Mouse (Mus musculus): ENCODE measurements around the gene Uggt2. TPM values are rescaled to one million over a fixed set of nuclear protein-coding genes. Genes with fewer than 3 reads are reported as not detected.

The Uggt2 gene
- polyA plus RNA-seq, 1 experiment, result not detected

DNA sequence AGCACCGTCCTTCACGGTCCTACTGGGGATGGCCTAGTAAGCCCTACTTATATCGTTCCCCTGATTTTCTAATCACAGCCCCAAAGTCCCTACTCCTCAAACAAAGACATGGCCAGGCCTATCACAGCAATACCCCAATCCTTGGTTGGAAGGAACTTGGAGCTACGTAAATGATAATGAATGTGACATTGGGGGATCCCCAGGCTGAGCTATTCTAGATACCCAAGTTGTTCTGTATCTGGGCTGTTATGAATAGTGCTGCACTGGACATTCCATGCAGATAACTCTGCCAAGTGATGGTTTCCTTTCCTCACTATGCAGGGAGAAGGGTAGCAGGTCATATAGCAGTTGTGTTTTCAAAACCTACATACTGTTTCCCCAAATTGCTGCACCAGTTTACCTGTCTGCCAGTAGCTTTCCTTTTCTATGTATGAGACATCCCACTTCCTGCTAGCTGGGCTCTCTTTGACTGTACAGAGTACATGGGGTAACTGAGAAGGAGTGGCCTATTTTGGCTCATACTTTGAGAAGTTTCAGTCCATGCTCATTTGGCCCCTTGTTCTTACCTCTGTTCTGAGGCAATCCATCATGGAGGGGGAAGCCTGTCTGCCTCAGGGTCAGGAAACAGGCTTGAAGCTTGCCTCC is 133.8 kb downstream of the Uggt2 start:
- Histone ChIP-seq H3K4me3 (replicated peaks) (no peak overlapping the region), H3K27me3 (replicated peaks) (no peaks in the 10 kb centered on the region), H3K4me1 (no peaks in the 10 kb centered on the region), H3K9me3 (no peaks in the 10 kb centered on the region), H3K36me3 (replicated peaks; ENCODE audit: low read length) (peaks cover 85% of the 10 kb centered on the region)
- TF ChIP-seq GATA1 (IDR thresholded peaks at IDR 0.05; ENCODE audit: borderline replicate concordance, low read length) (no peak), FLI1 (IDR thresholded peaks at IDR 0.05; ENCODE audit: low read length) (no peak)

DNA sequence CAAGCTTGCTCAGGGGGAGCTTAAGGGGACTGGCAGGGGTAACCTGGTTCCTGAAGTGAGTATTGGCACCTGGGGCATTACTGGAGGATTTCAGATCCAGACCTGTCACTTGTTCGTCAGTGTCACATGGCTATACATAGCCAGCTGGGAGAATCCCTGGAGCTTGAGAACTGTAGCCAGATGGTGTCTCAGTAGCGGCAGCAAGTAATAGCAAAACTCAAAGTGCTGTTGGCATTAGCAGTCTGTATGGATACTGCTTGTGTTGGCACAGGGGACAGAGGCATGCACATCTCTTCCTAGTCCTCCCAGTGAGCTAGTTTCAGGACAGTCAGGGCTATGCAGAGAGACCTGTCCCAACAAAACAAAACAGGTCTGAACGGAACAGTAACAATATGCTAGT is 141.2 kb downstream of the Uggt2 start:
- Histone ChIP-seq H3K27me3 (replicated peaks) (no peaks in the 10 kb centered on the region), H3K36me3 (replicated peaks; ENCODE audit: low read length) (peaks cover 92% of the 10 kb centered on the region), H3K4me1 (no peaks in the 10 kb centered on the region), H3K9me3 (no peaks in the 10 kb centered on the region), H3K4me3 (replicated peaks) (no peak overlapping the region)
- TF ChIP-seq FLI1 (IDR thresholded peaks at IDR 0.05; ENCODE audit: low read length), result no peak
- no peak for TF ChIP-seq GATA1 (IDR thresholded peaks at IDR 0.05; ENCODE audit: borderline replicate concordance, low read length)

DNA sequence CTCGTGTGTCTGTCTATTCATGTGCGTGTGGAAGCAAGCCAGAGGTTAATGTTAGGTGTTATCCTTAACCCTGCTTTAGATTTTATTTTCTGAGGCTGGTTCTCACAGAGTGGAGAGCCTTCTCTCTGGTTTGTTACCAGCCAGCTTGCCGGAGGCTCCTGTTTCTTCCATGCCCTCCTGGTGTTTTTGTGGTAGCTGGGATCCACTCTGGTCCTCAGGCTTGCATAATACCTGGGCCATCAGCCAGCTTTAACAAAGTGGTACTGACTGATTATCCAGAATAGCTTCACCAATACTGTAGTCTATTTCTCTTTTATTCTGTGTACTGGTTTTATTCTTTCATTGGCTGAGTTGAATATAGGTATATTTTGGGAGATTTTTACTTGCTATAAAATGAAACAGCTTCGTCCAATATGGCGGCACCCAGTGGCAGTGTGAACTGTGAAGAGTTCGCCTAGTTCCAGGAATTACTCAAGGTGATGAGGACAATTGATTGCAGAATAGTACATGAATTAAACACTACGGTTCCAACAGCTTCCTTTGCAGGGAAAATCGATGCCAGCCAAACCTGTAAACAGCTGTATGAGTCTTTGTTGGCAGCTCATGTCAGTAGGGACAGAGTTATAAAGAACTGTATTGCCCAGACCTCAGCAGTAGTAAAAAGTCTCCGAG is 147.2 kb downstream of the Uggt2 start:
- Histone ChIP-seq H3K36me3 (replicated peaks; ENCODE audit: low read length) (peaks cover 56% of the 10 kb centered on the region), H3K4me3 (replicated peaks) (no peak overlapping the region), H3K4me1 (peaks cover 17% of the 10 kb centered on the region), H3K9me3 (no peaks in the 10 kb centered on the region), H3K27me3 (replicated peaks) (no peaks in the 10 kb centered on the region)
- TF ChIP-seq GATA1 (IDR thresholded peaks at IDR 0.05; ENCODE audit: borderline replicate concordance, low read length) (no peak), FLI1 (IDR thresholded peaks at IDR 0.05; ENCODE audit: low read length) (no peak)

DNA sequence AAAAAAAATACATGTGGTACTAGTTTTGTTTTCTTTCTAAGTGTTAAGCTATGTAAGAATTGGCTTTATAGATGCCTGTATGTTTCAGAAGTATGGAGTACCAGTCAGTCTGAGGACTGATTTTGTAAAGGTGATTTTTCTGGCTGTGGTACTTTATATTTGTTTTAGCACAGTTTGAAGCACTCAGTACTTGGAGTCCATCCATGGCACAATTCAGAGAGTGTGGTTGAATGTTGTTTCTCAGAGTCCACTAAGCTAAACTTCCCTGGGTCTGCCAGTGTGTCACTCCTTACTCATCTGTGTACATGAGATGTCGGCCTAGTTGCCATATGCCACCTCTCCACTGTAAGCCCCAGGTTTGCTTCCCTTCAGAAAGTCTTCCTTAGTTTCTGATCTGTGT is 150.4 kb downstream of the Uggt2 start:
- H3K4me1 ChIP-seq, result peaks cover 42% of the 10 kb centered on the region
- TF ChIP-seq FLI1 (IDR thresholded peaks at IDR 0.05; ENCODE audit: low read length) (no peak), GATA1 (IDR thresholded peaks at IDR 0.05; ENCODE audit: borderline replicate concordance, low read length) (no peak)
- no peak overlapping the region for H3K4me3 ChIP-seq (replicated peaks)
- no peaks in the 10 kb centered on the region for H3K9me3 ChIP-seq
- H3K36me3 ChIP-seq (replicated peaks; ENCODE audit: low read length), result peaks cover 31% of the 10 kb centered on the region
- no peaks in the 10 kb centered on the region for H3K27me3 ChIP-seq (replicated peaks)

DNA sequence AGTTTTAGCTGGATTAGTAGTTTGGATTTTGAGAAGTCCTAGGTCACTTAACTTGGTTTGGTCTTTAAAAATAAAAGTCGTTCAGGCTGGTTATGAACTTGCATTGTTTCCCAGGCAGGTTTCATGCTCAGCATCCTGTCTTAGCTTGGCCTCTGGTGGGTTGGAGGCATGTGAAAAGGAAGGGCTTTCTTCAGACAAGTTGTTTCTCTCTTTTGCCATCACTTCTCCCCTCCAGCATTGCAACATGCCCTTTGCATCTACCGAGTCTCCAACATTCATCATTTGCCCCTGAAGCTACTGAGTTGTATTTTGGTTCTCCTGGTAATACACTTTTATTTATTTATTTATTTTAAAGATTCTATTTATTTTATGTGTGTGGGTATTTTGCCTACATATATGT is 154.5 kb downstream of the Uggt2 start:
- peaks cover 62% of the 10 kb centered on the region for H3K4me1 ChIP-seq
- H3K4me3 ChIP-seq (replicated peaks), result no peak overlapping the region
- no peak for TF ChIP-seq GATA1 (IDR thresholded peaks at IDR 0.05; ENCODE audit: borderline replicate concordance, low read length)
- TF ChIP-seq FLI1 (IDR thresholded peaks at IDR 0.05; ENCODE audit: low read length), result no peak
- H3K9me3 ChIP-seq, result no peaks in the 10 kb centered on the region
- no peaks in the 10 kb centered on the region for H3K27me3 ChIP-seq (replicated peaks)
- H3K36me3 ChIP-seq (replicated peaks; ENCODE audit: low read length), result peaks cover 16% of the 10 kb centered on the region

DNA sequence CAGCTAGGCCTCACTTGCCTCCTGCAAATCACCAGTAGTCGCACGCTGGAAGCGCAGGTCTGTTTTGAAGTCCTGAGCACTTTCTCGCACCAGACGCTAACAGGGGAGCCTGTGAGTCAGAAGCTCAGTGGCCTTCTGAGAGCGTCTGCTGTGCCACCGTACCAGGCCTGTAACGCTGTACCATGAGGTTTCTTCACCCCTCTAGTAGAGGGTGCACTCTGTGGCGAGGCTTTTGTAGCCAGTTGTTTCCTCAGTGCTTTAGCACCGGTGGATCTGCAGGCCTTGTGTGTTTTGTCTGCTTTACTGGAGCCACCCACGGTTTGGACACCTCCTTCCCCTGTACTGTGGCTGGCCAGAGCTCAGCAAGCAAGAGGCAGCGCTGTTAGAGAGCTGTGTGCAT is 157.2 kb downstream of the Uggt2 start:
- peaks cover 16% of the 10 kb centered on the region for H3K36me3 ChIP-seq (replicated peaks; ENCODE audit: low read length)
- TF ChIP-seq FLI1 (IDR thresholded peaks at IDR 0.05; ENCODE audit: low read length) (no peak), GATA1 (IDR thresholded peaks at IDR 0.05; ENCODE audit: borderline replicate concordance, low read length) (no peak)
- no peaks in the 10 kb centered on the region for H3K9me3 ChIP-seq
- H3K4me1 ChIP-seq, result peaks cover 63% of the 10 kb centered on the region
- H3K27me3 ChIP-seq (replicated peaks), result no peaks in the 10 kb centered on the region
- no peak overlapping the region for H3K4me3 ChIP-seq (replicated peaks)

DNA sequence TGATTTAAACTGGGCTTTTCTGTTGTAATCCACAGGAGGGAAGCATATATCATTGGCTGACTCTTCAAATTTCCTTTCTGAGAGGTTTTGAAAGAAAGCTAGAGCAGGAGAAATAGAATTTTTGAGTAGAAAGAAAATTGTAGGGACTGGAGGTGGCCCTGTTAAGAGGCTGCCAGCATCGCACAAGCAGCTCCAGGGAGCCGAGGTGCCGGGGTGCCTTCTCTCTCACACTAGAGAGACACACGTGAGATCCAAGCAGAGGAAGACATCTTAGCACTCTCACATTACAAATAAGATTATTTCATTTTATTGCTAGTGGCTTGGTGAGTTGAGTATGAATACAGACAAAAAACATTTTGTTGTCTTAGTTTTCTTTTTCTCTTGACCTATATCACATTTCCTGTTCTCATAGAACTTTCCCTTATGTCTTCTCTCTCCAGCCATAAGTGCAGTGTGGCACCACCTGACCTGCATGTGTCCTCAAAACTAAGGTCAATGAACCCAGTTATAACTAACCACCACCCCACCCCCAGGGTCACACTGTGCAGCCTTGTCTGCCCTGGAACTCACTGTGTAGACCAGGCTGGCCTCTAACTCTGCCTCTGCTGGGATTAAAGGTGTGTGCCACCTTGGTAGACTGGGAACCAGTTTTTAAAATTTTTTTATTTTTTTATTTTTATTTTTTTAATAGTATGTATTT is 158.3 kb downstream of the Uggt2 start:
- no peaks in the 10 kb centered on the region for H3K27me3 ChIP-seq (replicated peaks)
- peaks cover 15% of the 10 kb centered on the region for H3K36me3 ChIP-seq (replicated peaks; ENCODE audit: low read length)
- peaks cover 65% of the 10 kb centered on the region for H3K4me1 ChIP-seq
- no peaks in the 10 kb centered on the region for H3K9me3 ChIP-seq
- H3K4me3 ChIP-seq (replicated peaks), result peak overlapping the region; percentile 33
- no peak for TF ChIP-seq FLI1 (IDR thresholded peaks at IDR 0.05; ENCODE audit: low read length)
- TF ChIP-seq GATA1 (IDR thresholded peaks at IDR 0.05; ENCODE audit: borderline replicate concordance, low read length), result no peak

DNA sequence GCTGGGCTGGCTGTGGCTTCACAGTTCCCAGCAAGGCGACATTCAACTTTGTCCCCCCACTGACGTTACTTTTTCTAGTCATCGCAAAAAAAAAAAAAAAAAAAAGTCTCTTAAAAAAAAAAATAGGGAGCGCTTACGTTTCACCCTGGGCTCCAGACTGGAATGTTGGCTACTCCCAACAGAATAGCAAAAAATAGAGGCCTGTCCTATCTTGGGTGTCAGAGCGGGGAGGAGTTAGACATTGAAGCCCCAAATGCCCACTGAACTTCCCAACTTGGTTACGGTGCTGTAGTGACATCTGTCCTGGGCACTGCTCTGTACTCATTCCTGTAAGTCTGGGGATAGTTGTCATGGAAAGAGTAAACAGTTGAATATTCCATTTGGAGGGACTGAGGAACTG is 160.7 kb downstream of the Uggt2 start:
- H3K9me3 ChIP-seq, result no peaks in the 10 kb centered on the region
- no peaks in the 10 kb centered on the region for H3K27me3 ChIP-seq (replicated peaks)
- peak overlapping the region; percentile 95 for H3K4me3 ChIP-seq (replicated peaks)
- H3K4me1 ChIP-seq, result peaks cover 46% of the 10 kb centered on the region
- H3K36me3 ChIP-seq (replicated peaks; ENCODE audit: low read length), result peaks cover 11% of the 10 kb centered on the region
- no peak for TF ChIP-seq GATA1 (IDR thresholded peaks at IDR 0.05; ENCODE audit: borderline replicate concordance, low read length)
- TF ChIP-seq FLI1 (IDR thresholded peaks at IDR 0.05; ENCODE audit: low read length), result no peak

DNA sequence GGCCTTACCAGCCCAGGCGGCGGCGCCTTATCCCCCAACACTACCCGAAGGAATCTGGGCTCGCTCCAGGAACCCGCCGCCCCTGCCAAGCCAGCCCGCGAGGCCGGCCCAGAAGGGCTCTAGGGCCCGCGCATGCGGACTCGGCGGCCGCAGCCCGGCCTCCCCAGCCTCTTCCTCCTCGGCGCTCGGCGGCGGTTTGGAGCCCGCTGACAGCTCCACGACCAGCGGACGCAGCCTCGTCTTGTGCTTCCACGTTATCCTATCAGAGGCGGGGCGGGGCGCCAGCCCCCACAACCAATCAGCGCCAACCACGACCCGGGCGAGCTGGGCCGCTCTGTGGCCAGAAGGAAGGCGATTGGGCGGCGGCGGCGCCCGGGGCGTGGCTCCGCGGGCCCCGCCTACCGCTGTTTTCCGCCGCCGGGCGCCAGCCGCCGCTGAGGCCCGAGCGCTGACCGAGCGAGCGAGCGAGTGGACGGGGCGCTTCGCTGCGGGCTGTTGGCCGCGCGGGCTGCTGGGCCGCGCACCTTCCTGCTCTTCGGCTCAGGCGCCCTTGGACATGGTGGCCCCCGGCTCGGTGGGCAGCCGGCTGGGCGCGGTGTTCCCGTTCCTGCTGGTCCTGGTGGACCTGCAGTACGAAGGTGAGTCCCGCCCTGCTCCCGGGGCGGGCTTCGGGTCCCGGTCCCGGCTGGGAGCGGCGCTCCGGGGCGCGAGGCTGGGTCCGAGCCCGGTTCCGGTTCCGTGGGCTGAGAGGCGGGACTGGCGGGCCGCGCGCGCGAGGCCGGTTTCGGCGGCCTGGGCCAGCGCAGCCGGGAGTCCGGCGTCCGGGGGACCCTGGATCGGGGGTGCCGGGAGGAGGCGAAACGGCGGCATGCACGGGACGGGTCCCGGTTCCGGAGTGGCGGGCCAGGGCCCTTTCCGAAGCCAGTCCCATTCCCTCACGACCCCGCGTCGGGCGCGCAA is 161.4 kb downstream of the Uggt2 start, which contains the start of gene Dnajc3:
TSS of gene Dnajc3 (plus strand) at position 444 of the 960 bp plus-strand sequence.
- Histone ChIP-seq H3K4me1 (peaks cover 49% of the 10 kb centered on the region), H3K4me3 (replicated peaks) (peak within 1 kb of the TSS; percentile 95), H3K27me3 (replicated peaks) (no peaks in the 10 kb centered on the region), H3K9me3 (no peaks in the 10 kb centered on the region), H3K36me3 (replicated peaks; ENCODE audit: low read length) (peaks cover 7% of the 10 kb centered on the region)
- TF ChIP-seq FLI1 (IDR thresholded peaks at IDR 0.05; ENCODE audit: low read length), result no peak

All from megakaryocyte, embryonic 14.5 days (primary cell).